In the genomic region with DNA sequence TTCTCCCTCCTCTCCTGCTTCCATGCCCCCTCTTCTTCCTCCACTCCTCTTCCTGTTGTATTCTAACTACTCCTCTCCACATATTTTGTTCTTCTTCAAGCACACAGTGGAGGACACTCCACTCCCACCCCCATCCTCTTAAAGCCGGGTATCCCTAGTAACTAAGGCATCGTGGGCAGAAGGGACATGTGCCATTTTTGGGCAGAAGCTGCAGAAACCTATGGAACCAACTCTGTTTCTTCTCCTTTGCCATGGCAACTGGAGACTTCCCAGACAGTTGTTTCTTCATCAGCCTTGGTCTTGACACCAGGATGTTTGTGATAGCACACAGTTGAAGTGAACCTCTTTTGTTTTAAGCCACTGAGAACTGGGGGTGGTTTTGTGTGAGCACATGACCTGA, we compare ENCODE assay signal across 30 mouse cellular contexts. TPM values are rescaled to one million over a fixed set of nuclear protein-coding genes. Genes with fewer than 3 reads are reported as not detected.
DNase-seq lines count a peak whose midpoint lies in the region; TF ChIP-seq lines count a peak whose summit lies in the region.
"Had no signal": no experiment of that assay in that cellular context is flagged by ENCODE, and none has a peak within 500 bp of the region (broad histone marks: within the 10 kb centered on the region; RNA-seq: fewer than 3 reads in every experiment).

No protein-coding gene starts in this region.

- H3K9ac ChIP-seq in heart, adult 2 months (ENCODE audit: low read depth, low read length) = no peak overlapping the region
- H3K9ac ChIP-seq: embryonic facial prominence, embryonic 15.5 days; forebrain, embryonic 12.5 days; forebrain, postnatal 0 days; heart, embryonic 13.5 days; hindbrain, embryonic 15.5 days; liver, embryonic 15.5 days; lung, embryonic 14.5 days; neural tube, embryonic 15.5 days had no signal

- H3K27me3 ChIP-seq in heart, adult 2 months (ENCODE audit: control insufficient read depth, insufficient read depth, low read length) = no peaks in the 10 kb centered on the region; the same call in 1 of the 2 replicates
- H3K27me3 ChIP-seq: embryonic facial prominence, embryonic 15.5 days; forebrain, embryonic 12.5 days; heart, embryonic 13.5 days; hindbrain, embryonic 15.5 days; liver, embryonic 15.5 days; neural tube, embryonic 15.5 days had no signal

- H3K4me1 ChIP-seq in heart, adult 2 months (ENCODE audit: control insufficient read depth, insufficient read depth, low read length) = no peaks in the 10 kb centered on the region
- H3K4me1 ChIP-seq: embryonic facial prominence, embryonic 10.5 days; embryonic facial prominence, embryonic 15.5 days; forebrain, embryonic 12.5 days; heart, embryonic 13.5 days; hindbrain, embryonic 10.5 days; hindbrain, embryonic 15.5 days; neural tube, embryonic 15.5 days had no signal

- 76% methylated on average over 2 of the region's 2 CpGs for WGBS in heart, adult 2 months

- H3K27ac ChIP-seq in heart, adult 2 months = no peak overlapping the region
- H3K27ac ChIP-seq: embryonic facial prominence, embryonic 10.5 days; embryonic facial prominence, embryonic 15.5 days; forebrain, embryonic 12.5 days; heart, embryonic 13.5 days; hindbrain, embryonic 10.5 days; hindbrain, embryonic 15.5 days; liver, embryonic 15.5 days; neural tube, embryonic 15.5 days; stomach, postnatal 0 days had no signal

- H3K36me3 ChIP-seq in heart, adult 2 months (ENCODE audit: control insufficient read depth, insufficient read depth, low read length) = no peaks in the 10 kb centered on the region
- H3K36me3 ChIP-seq: embryonic facial prominence, embryonic 10.5 days; embryonic facial prominence, embryonic 15.5 days; forebrain, embryonic 12.5 days; heart, embryonic 13.5 days; hindbrain, embryonic 10.5 days; hindbrain, embryonic 15.5 days; liver, embryonic 15.5 days; neural tube, embryonic 15.5 days had no signal

- peak; percentile 72 for DNase-seq in right cerebral cortex, adult 18-20 months
- no peak for DNase-seq in right cerebral cortex, postnatal 4 days
- peak; percentile 35 for DNase-seq in induced T-regulatory cell, adult 2 months (ENCODE audit: low read depth)
- peak; percentile 59 to 72 for DNase-seq in right cerebral cortex, adult 2 months (ENCODE audit: low spot score in 2 of 2)
- peak; percentile 78 for DNase-seq in telencephalon, adult 2 months (ENCODE audit: low read depth, low spot score)
- no peak for DNase-seq in heart, adult 11 months
- DNase-seq in liver = no peak
- DNase-seq in heart, adult 2 months = no peak
- DNase-seq: adrenal gland, postnatal 36 days; B cell, adult 2 months; cerebellum, adult 2 months; cerebellum, postnatal 14 days; forebrain, postnatal 0 days; gastrocnemius, postnatal 25 days; heart, postnatal 10 days; kidney, adult 2 months; kidney, postnatal 10 days; lung, embryonic 14.5 days; lung, postnatal 14 days; midbrain, embryonic 14.5 days had no signal

- no peak for TF ChIP-seq CTCF in heart, adult 2 months (IDR thresholded peaks at IDR 0.05)

- no peak overlapping the region for H3K4me3 ChIP-seq in heart, adult 2 months
- H3K4me3 ChIP-seq: embryonic facial prominence, embryonic 10.5 days; embryonic facial prominence, embryonic 15.5 days; forebrain, embryonic 12.5 days; heart, embryonic 13.5 days; hindbrain, embryonic 10.5 days; hindbrain, embryonic 15.5 days; liver, embryonic 15.5 days; neural tube, embryonic 15.5 days had no signal

- TF ChIP-seq POLR2A in heart, adult 2 months (IDR thresholded peaks at IDR 0.05; ENCODE audit: insufficient read depth, low read depth, low read length) = no peak

- intact Hi-C loops in heart, adult 2 months (cut with DNase I) = no loop called here

- H3K79me2 ChIP-seq in heart, adult 2 months (replicated peaks; ENCODE audit: control insufficient read depth, insufficient read depth, low read length) = no peaks in the 10 kb centered on the region

- no peak for TF ChIP-seq EP300 in heart, adult 2 months (IDR thresholded peaks at IDR 0.05; ENCODE audit: insufficient read depth, low read depth, low read length)

RNA-seq across cellular contexts. Expression of a gene that starts 59.1 kb away (rescaled TPM):
- total RNA-seq in heart, adult 2 months (2021) = under 1 TPM; 0.08 to 0.11 TPM
- polyA plus RNA-seq in heart, adult 2 months (2012; rRNA removed) = 0.03 and 0.10 TPM in 2 replicates
- polyA plus RNA-seq: embryonic facial prominence, embryonic 10.5 days; forebrain, embryonic 12.5 days; hindbrain, embryonic 10.5 days; intestine, embryonic 14.5 days; lung, embryonic 14.5 days; midbrain, embryonic 14.5 days; stomach, postnatal 0 days had no signal

Comparison
In these comparisons a context has a peak if more than half of its experiments do, and no peak if none do; other contexts are left out.
1. DNase-seq: peak in right cerebral cortex, adult 18-20 months (single experiment), induced T-regulatory cell, adult 2 months (single experiment), right cerebral cortex, adult 2 months (2 of 2) and telencephalon, adult 2 months (single experiment); none in right cerebral cortex, postnatal 4 days (single experiment), heart, adult 11 months (single experiment), liver (single experiment) and heart, adult 2 months (0 of 2).